Mouse (Mus musculus) ES-Bruce4 (cell line): ENCODE data around the gene Mboat2. TPM values are rescaled to one million over a fixed set of nuclear protein-coding genes. Genes with fewer than 3 reads are reported as not detected.

Experiments used
- H3K27ac ChIP-seq: 2 replicates; pipeline ENCODE4 v1.5.1; 2012; ENCODE audit warnings: low read length, inconsistent platforms; ENCODE audit not compliant: insufficient read depth
- H3K27me3 ChIP-seq: 2 replicates; pipeline ENCODE4 v1.6.1; 2012; ENCODE audit warnings: mild to moderate bottlenecking, low read length, inconsistent platforms; ENCODE audit not compliant: control insufficient read depth, poor library complexity, insufficient read depth, severe bottlenecking
- H3K36me3 ChIP-seq: 2 replicates; pipeline ENCODE4 v1.6.1; 2012; ENCODE audit warnings: inconsistent platforms, mild to moderate bottlenecking, low read length, moderate library complexity; ENCODE audit not compliant: control insufficient read depth, poor library complexity, insufficient read depth, severe bottlenecking
- H3K4me1 ChIP-seq: one replicate; pipeline ENCODE4 v1.8.1; 2011; ENCODE audit warnings: low read length; ENCODE audit not compliant: control insufficient read depth, insufficient read depth
- H3K4me3 ChIP-seq: 2 replicates; pipeline ENCODE4 v1.5.1; 2011; ENCODE audit warnings: low read depth, mild to moderate bottlenecking, low read length
- H3K9ac ChIP-seq: 2 replicates; pipeline ENCODE4 v1.6.1; 2012; ENCODE audit warnings: low read depth, mild to moderate bottlenecking, inconsistent platforms; ENCODE audit not compliant: poor library complexity, severe bottlenecking
- H3K9me3 ChIP-seq: replicated peaks from 2 replicates; pipeline ENCODE4 v1.6.1; 2012; ENCODE audit warnings: mild to moderate bottlenecking, low read length, inconsistent platforms; ENCODE audit not compliant: control insufficient read depth, poor library complexity, insufficient read depth, severe bottlenecking
- CTCF ChIP-seq: IDR thresholded peaks from one replicate; pipeline ENCODE4 v1.8.1; 2011; ENCODE audit warnings: low read depth, low read length
- EP300 ChIP-seq: IDR thresholded peaks from 2 replicates; pipeline ENCODE4 v1.6.1; 2011; ENCODE audit warnings: low read depth, low read length; ENCODE audit not compliant: insufficient read depth
- POLR2A ChIP-seq: IDR thresholded peaks from one replicate; pipeline ENCODE4 v1.8.1; 2011; ENCODE audit warnings: low read length; ENCODE audit not compliant: insufficient read depth
- polyA plus RNA-seq: library from polyadenylated mRNA; stranded (reverse); fragments of >200 nt; gene quantifications from 2 replicates; pipeline ENCODE4 v1.2.4, GENCODE M21; 2011; ENCODE audit warnings: low read depth; ENCODE audit not compliant: missing spikeins, insufficient read depth, insufficient read length

Mboat2 gene
- polyA plus RNA-seq, 1 experiment: 20.1 TPM

DNA sequence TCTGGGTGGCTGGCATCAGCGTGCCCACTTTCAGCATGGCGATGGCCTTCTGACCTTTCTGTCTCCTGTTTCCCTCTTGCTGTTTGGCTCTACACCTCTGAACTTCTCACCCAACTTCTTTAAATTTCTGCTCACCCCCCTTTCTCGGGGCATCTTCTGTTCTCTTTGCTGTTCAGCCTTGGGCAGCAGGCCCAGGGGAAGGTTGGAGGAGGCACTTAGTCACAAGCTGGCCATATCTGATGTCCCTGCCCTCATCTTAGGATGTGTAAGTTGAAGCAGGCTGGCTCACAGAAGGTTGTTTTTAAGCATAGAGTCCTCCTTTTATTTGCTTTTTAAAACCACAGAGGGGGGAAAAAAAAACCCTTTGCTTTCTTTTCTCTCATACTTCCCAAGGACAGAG is 103.3 kb downstream of the Mboat2 start:
- H3K9me3 ChIP-seq: no peaks in the 10 kb centered on the region
- H3K4me3 ChIP-seq: no peak overlapping the region
- no peaks in the 10 kb centered on the region for H3K36me3 ChIP-seq
- H3K4me1 ChIP-seq: no peaks in the 10 kb centered on the region
- H3K27ac ChIP-seq: no peak overlapping the region
- H3K9ac ChIP-seq: no peak overlapping the region
- no peaks in the 10 kb centered on the region for H3K27me3 ChIP-seq
- TF ChIP-seq CTCF (no peak), POLR2A (no peak), EP300 (no peak)

- Histone ChIP-seq H3K27ac (no peak overlapping the region), H3K4me1 (no peaks in the 10 kb centered on the region), H3K27me3 (no peaks in the 10 kb centered on the region), H3K9me3 (no peaks in the 10 kb centered on the region), H3K4me3 (no peak overlapping the region), H3K9ac (no peak overlapping the region), H3K36me3 (no peaks in the 10 kb centered on the region)
- TF ChIP-seq EP300 (no peak), CTCF (no peak), POLR2A (no peak)
Observed at GRCm38 (mm10) chr12:24936281-24936680, 105.6 kb downstream of the Mboat2 start.

- no peak overlapping the region for H3K9ac ChIP-seq
- H3K9me3 ChIP-seq: no peaks in the 10 kb centered on the region
- H3K36me3 ChIP-seq: no peaks in the 10 kb centered on the region
- H3K4me3 ChIP-seq: no peak overlapping the region
- TF ChIP-seq POLR2A (no peak), EP300 (no peak), CTCF (no peak)
- no peaks in the 10 kb centered on the region for H3K27me3 ChIP-seq
- H3K4me1 ChIP-seq: no peaks in the 10 kb centered on the region
- H3K27ac ChIP-seq: no peak overlapping the region
Observed at GRCm38 (mm10) chr12:24939372-24939771, 108.7 kb downstream of the Mboat2 start.

DNA sequence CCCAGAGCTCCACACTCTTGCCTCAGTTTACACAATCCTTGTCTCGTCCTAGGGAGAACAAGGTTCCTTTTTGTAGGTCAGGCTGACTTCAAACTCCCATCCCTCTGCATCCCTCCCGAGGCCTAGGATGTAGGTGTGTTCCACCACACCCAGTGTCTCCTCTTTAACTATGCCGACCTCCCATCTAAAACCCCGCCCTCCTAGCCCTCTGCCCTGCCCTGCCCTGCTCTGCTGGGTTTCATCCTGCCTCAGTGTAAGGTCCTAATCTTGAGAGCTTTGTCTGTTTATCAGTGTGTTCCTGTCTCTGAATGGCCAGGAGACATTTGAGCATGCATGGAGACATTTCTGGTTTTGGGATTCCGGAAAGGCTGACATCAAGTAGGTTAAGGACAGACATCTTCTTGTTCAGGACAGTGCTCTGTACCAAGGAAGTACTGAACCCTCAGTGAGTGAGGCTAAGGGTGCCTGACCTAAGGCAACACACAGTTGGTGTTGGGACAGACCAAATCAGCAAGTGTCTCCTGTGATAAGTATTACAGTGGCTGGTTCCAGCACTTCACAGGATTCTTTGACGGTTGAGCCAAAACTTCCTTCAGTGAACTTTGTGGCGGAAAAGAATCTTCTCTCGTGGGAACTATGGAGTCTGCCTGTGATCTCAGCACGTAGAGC is 112.1 kb downstream of the Mboat2 start:
- H3K9me3 ChIP-seq: no peaks in the 10 kb centered on the region
- H3K4me3 ChIP-seq: no peak overlapping the region
- H3K36me3 ChIP-seq: no peaks in the 10 kb centered on the region
- H3K9ac ChIP-seq: no peak overlapping the region
- H3K27me3 ChIP-seq: no peaks in the 10 kb centered on the region
- no peak overlapping the region for H3K27ac ChIP-seq
- TF ChIP-seq EP300 (no peak), CTCF (no peak), POLR2A (no peak)
- no peaks in the 10 kb centered on the region for H3K4me1 ChIP-seq

DNA sequence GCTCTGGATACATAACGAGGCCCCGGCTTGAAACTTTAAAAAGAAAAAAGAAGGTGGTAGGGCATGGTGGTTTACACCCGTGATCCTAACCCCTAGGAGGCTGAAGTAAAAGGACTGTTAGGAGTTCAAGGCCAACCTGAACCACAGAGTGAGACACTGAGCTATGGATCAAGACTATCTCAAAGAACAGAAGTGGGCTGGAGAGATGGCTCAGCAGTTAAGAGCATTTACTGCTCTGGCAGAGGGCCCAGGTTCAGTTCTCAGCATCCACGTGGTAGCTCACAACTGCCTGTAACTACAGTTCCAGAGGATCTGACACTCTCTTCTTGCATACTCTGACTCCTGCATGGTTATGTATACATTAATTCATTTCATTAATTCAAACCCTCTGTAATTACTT is 112.7 kb downstream of the Mboat2 start:
- no peak for TF ChIP-seq EP300
- TF ChIP-seq POLR2A: no peak
- TF ChIP-seq CTCF: no peak
- no peak overlapping the region for H3K27ac ChIP-seq
- H3K9me3 ChIP-seq: no peaks in the 10 kb centered on the region
- H3K4me1 ChIP-seq: no peaks in the 10 kb centered on the region
- no peak overlapping the region for H3K9ac ChIP-seq
- no peak overlapping the region for H3K4me3 ChIP-seq
- no peaks in the 10 kb centered on the region for H3K27me3 ChIP-seq
- H3K36me3 ChIP-seq: no peaks in the 10 kb centered on the region

GRCm38 (mm10) chr12:24944597-24944996 is 113.9 kb downstream of the Mboat2 start:
- Histone ChIP-seq H3K36me3 (no peaks in the 10 kb centered on the region), H3K9me3 (no peaks in the 10 kb centered on the region), H3K9ac (no peak overlapping the region), H3K4me1 (no peaks in the 10 kb centered on the region), H3K27ac (no peak overlapping the region), H3K4me3 (no peak overlapping the region), H3K27me3 (no peaks in the 10 kb centered on the region)
- TF ChIP-seq EP300 (no peak), CTCF (no peak), POLR2A (no peak)
